Mouse (Mus musculus) common myeloid progenitor, adult 5-6 weeks (primary cell): ENCODE data around the gene Camk2b. TPM values are rescaled to one million over a fixed set of nuclear protein-coding genes. Genes with fewer than 3 reads are reported as not detected.
A peak's percentile ranks its signal among the peaks of the same experiment; 100 is the strongest.

Experiments used
- ATAC-seq: replicated peaks from 2 replicates; pipeline ENCODE4 v1.8.0; 2016; ENCODE audit warnings: low read depth, mild to moderate bottlenecking, moderate TSS enrichment, inconsistent platforms; ENCODE audit not compliant: poor library complexity, severe bottlenecking
- total RNA-seq: library from RNA; stranded (forward); fragments of 200-1000, 187-1606 nt; gene quantifications from 2 replicates; pipeline ENCODE4 v1.2.3, GENCODE M21; 2017

Gene Camk2b
- total RNA-seq, 1 experiment from 2014 or later = 1.9 TPM

GRCm38 (mm10) chr11:5994212-5994611 is 72.0 kb downstream of the Camk2b start:
- no peak for ATAC-seq

- peak; percentile 76 for ATAC-seq
Observed at GRCm38 (mm10) chr11:5990910-5991309, 75.3 kb downstream of the Camk2b start.

GRCm38 (mm10) chr11:5989954-5990593 is 76.1 kb downstream of the Camk2b start:
- no peak for ATAC-seq

GRCm38 (mm10) chr11:5988126-5988525 is 78.0 kb downstream of the Camk2b start:
- no peak for ATAC-seq

- ATAC-seq = no peak
Observed at GRCm38 (mm10) chr11:5983629-5984028, 82.5 kb downstream of the Camk2b start.

- no peak for ATAC-seq
Observed at GRCm38 (mm10) chr11:5981323-5981722, 84.8 kb downstream of the Camk2b start.

- ATAC-seq = no peak
Observed at GRCm38 (mm10) chr11:5980561-5980960, 85.6 kb downstream of the Camk2b start.

GRCm38 (mm10) chr11:5980108-5980507 is 86.1 kb downstream of the Camk2b start:
- no peak for ATAC-seq

- no peak for ATAC-seq
Observed at GRCm38 (mm10) chr11:5979088-5979487, 87.1 kb downstream of the Camk2b start.

- no peak for ATAC-seq
Observed at GRCm38 (mm10) chr11:5976106-5976505, 90.1 kb downstream of the Camk2b start.

- ATAC-seq = no peak
Observed at GRCm38 (mm10) chr11:5975068-5975467, 91.1 kb downstream of the Camk2b start.

- peak; percentile 67; the same call in 1 of the 2 replicates for ATAC-seq
Observed at GRCm38 (mm10) chr11:5974053-5974452, 92.1 kb downstream of the Camk2b start.

- ATAC-seq = no peak
Observed at GRCm38 (mm10) chr11:5973151-5973550, 93.0 kb downstream of the Camk2b start.

- ATAC-seq = no peak
Observed at GRCm38 (mm10) chr11:5971202-5971601, 95.0 kb downstream of the Camk2b start.

GRCm38 (mm10) chr11:5968223-5968622 is 97.9 kb downstream of the Camk2b start:
- ATAC-seq = no peak

- ATAC-seq = no peak
Observed at GRCm38 (mm10) chr11:5966751-5967150, 99.4 kb downstream of the Camk2b start.

GRCm38 (mm10) chr11:5965865-5966264 is 100.3 kb downstream of the Camk2b start:
- no peak for ATAC-seq

GRCm38 (mm10) chr11:5960051-5960450 is 106.1 kb downstream of the Camk2b start:
- no peak for ATAC-seq

GRCm38 (mm10) chr11:5955546-5956276 is 110.5 kb downstream of the Camk2b start, which contains the start of gene Ykt6:
Ykt6 (plus strand) TSS chr11:5955693.
- peak; percentile 83 for ATAC-seq

GRCm38 (mm10) chr11:5954965-5955504 is 111.1 kb downstream of the Camk2b start:
- ATAC-seq = peak; percentile 50

- no peak for ATAC-seq
Observed at GRCm38 (mm10) chr11:5954435-5954834, 111.7 kb downstream of the Camk2b start.
